Mouse (Mus musculus) lung, postnatal 14 days (tissue): ENCODE data around the gene Gm10053.
"Not testable (repeated sequence)": the region's sequence is repeated elsewhere in the genome, so short reads cannot be mapped to it uniquely, and the experiment has no call there.

Experiments used
- DNase-seq: peaks from one replicate; pipeline ENCODE4 v3.0.0; 2021

The Gm10053 gene

DNA sequence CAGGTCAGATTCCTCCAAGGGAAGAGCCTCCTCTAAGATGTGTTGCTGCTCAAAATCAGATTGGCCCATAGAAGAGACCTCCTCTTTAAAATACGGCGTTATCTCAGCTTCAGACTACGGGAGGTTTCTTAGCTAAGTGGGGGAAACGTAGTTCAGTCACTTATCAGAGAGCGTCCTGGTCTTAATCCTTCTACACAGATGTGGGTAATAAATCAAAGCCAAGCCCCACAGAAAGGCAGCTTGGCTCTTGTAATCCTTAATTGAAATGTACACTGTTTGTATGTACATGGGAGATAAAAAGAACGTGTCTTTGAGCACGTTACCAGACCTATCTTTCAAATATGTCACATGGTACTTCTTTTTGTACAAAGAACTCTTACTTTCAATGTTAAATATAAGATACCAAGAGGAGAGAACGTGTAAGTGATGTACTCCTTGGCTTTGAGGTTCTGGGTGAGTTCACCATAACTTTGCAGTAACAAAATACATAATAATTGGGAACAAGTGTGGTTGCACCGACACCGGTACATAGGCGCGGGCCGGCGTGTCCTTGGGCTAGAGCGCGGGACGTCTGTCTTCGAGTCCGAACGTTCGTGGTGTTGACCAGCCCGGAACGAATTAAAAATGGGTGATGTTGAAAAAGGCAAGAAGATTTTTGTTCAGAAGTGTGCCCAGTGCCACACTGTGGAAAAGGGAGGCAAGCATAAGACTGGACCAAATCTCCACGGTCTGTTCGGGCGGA lies at the start of gene Gm10053:
Gm10053 (plus strand) TSS at position 558 of the 742 bp plus-strand sequence.
- not testable (repeated sequence) for DNase-seq

DNA sequence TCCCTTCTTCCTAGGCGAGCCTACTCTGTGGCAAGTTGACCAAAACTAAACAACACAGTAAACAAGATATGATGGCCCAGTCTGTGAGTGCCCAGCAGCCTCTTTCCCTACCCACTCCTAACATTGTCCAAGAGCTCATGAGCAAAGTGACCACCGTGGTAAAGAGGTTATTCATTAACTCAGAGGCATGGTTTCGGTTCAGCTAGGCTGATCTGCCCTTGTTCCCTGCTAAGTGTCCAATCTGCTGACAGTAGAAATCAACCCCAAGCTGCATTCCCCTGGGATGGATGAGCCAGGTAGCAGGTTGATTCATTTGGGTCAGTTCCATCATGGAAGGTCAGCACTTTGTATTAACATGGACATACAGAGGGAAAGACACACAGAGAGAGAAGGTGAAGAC lies 33.4 kb upstream of the Gm10053 start:
- no peak for DNase-seq

DNA sequence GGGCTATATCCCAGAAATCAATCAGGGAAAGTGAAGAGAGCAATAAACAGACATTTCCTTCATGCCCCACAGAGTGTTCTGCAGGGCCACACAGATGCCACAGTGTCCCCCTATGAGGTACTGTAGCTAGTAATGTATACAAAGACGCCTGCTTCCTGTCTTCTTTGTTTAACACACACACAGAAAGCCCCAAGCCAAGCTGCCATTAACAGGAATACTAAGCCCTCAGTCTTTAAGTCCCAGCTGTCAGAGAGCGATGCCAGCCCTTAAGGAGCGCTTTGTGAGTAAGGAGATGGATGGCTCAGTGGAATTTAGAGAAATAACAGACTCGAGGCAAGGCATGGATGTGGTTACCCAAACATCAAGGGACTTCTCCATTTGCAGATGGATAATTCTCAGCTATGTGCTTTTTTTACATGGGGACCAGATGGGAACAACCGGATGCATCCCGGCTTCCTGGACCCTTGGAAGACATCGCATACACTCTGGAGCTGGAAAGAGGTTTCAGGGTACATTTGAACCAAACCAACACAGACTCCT lies 30.4 kb upstream of the Gm10053 start:
- DNase-seq = no peak

DNA sequence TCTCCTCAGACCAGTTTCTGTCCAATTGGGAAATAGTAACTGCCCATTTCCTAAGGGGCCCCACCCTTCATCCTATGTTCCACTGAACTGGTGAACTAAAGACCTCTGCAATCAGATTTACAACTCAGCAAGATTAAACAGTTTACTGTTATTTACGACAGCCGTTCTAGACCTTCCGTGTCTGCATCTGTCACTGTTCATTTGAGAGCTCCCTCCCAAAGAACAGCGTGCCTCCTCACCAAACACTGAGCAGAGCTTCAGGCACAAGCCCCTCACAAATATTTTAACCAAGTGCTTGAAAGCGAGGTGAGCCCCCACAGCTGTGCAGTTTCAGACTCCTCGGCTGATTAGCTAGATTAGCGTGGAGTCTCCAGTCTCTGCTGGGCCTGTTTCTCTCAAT lies 27.1 kb upstream of the Gm10053 start:
- no peak for DNase-seq

DNA sequence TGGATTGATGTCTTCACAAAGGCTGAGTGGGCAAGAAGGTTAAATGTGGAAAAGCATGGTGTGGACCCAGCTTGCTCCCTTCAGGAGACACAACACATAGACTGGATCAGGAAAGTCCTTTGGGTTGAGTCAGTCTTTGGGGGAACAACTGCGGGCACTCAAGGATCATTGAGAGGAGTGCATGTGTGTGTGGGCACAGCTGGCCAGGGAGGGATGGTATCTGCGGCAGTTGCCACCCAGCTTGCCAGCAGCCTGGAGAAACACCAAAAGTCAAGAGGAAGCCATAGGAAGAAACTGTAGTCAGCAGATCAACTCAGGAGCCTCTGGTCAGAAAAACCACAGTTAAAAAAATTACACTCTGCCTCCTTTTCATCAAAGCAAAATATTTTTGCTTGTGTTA lies 26.6 kb upstream of the Gm10053 start:
- no peak for DNase-seq

DNA sequence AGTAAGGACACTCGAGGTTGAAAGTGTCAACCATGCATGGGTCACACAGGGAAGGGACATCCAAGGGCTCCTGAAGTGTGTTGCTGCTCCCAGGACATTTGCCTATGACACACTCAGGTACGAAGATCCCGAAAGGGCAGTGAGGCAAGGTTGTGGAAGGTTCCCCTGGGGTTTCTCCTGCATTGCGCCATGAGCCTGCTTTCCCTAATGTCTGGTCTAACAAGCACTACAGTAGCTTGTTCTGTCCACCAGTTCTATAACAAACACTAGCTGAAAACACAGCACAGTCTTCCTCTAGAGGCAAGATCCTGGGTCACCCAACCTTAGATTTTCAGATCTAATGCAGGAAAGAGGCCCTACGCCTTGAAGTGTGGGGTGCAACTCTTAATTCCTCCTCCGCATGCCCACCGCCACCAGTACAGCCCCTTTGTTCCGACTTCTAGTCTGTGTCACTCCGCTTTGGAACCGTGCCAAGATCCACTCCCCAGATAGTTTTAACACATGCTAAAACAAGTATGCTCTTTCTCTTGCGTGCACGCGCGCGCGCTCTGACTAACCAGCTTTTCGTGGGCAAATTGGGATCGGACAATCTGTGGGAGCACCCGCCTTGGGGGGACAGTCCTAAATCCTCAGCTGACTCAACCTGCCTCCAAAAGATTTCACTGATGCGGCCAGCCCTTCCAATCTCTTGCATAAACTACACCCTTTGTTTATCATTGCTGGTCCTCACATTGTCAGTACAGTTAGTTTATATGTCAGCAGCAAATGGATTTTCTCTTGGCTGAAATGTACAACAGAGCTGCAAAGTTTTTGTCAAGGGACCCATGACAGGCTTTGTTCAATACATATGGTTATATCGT lies 23.8 kb upstream of the Gm10053 start:
- peak; percentile 54 for DNase-seq

DNA sequence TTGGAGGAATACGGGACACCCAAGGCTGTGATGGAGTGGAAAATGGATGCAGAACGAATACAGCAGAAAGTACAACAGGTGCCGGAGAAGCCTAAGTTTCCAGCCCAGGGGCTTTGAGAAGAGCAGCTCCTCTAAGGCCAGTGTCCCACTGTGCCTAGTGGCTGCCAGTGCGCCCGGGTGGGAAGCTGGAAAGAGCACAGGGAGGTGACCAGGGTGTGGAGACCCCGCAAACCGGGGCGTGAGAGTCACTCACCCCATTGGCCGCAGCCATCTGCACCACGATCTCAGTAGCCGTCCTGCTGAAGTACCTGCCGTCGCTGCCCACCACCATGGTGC lies 14.2 kb upstream of the Gm10053 start:
- DNase-seq = no peak

DNA sequence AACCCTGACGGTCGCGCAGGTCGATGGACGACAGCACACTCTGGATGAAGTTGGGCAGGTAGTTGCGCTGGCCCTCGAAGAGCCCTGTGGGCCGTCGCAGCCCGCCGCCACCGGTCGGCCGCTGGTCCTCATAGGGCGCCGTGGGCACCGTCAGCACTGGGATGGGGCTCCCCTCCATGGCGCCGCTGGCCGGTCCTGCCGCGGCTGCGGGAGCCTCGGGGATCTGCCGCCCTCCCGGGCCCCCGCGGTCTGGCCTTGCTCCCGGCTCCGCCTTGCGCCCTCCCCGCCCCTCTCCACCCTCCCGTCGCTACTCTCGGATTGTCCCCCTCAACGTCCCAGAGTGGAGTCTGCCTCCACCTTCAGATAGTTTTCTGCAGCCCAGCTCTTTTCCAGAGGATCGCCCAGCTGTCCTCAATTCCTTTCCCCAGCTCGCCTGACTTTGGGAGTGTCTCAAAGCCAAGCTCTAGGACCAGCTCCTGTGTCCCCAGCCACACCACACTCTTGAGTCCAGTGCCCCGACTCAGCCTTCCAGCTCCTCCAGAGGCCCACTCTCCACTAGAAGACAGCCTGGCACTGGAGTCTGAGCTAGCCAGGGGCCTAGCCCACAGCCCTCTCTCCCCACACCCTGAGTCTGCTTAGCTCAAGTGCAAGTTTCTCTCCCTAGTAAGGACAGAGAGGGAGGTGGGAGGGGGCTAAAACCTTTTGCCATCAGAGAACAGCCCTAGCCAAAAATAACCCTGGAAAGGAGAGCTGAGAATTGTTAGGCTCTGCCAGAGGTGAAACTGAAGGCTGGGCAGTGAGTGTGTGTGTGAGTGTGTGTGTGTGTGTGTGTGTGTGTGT lies 13.7 kb upstream of the Gm10053 start, which contains the start of gene Pgm5:
Pgm5 (minus strand) TSS at position 244 of the 840 bp plus-strand sequence.
- peak; percentile 29 for DNase-seq

DNA sequence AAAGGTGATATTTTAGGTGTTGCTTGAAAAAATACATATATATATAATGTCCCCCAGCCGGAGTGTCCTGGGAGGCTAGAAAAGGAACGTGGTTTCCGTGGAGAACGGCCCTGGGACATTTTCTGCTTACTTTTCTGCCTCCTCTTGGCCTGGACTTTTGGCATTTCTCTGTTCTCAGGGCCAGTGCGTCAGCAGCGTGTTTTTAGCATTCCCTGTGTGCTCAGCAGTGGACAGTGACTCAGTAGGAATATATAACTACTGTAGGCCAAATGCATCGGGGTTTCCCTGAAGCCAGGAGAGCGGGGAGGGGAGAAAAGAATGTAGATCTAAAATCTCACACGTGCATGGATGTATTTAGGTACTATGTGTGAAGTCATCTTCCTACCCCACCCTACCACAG lies 10.1 kb upstream of the Gm10053 start:
- no peak for DNase-seq

DNA sequence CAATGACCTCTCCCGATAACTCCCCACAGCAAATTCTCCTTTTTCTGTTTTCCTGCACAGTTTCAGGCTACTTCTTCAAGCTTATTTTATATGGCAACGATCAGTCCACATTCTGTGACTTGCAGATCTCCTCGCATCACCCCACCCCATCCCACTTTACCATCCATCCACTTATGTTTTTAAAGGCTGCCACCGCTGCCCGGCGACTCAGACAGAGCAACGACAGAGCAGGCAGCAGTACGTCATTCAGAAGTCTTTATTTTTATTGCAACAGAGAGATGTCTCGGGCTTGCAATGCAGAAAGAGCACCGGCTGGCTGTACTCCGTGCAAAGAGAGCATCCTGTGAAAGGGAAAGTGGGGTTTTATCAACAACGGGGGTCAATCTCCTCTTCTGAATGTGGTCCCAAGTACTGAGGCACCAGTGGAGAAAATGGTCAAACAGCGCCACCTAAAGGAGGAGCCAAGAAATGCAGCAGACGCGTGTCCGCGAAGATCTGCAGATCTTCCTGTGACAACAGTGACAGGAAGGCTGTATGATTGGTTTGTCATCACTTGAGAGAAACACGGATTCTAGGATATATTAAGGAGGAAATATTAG lies 4.3 kb upstream of the Gm10053 start:
- DNase-seq = peak; percentile 81

DNA sequence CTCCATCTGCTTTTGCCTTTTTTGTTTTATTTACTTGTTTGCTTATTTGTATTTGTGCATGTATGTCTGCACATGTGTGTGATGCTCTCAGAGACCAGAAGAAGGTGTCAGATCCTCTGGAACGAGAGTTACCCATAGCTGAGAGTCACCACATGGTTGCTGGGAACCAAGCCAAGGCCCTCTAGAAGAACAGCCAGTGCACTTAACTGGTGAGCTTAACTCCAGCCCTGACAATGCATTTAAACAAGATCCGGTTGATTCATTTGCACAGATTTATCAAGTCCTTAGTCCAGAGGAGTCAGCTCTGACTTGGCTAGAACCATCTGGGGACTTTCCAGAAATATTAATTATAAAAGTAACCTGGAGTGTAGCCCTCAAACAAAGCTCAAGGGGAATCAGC lies 1.6 kb upstream of the Gm10053 start:
- peak; percentile 25 for DNase-seq

DNA sequence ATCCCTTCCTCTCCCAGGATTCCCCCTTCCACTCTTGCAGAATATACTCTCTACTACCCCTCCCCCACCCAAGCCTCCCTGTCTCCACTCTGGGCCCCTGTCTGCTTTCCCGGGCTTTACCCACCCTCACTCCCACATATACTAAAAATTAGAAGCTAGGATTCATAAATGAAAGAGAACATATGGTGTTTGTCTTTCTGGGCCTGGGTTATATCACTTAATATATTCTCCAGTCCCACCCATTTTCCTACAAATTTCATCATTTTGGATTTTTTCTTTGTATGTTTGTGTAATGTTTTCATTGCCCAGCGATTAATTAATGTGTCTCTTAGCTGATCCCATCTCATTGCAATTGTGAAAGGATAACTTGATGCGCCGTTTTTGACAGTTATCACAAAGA lies 5.8 kb downstream of the Gm10053 start:
- no peak for DNase-seq

DNA sequence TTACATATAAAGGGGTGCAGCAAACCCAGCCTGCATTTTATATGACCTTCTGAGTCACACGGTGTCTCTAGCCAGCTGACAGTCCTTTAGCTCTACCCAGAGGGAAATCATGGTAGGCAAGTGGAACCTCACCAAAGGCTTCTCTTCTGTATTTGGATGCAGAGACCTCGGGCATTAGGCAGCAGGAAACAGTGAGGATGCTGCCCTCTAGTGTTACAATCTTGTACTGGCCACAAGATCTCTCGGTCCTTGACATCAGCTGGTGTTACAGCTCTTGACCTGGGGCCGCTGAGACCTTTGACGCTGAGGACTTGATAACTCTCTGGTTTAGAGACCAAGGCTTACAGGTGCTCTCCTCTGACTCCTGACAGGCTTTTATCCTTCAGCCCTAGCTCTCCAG lies 10.0 kb downstream of the Gm10053 start:
- peak; percentile 64 for DNase-seq

DNA sequence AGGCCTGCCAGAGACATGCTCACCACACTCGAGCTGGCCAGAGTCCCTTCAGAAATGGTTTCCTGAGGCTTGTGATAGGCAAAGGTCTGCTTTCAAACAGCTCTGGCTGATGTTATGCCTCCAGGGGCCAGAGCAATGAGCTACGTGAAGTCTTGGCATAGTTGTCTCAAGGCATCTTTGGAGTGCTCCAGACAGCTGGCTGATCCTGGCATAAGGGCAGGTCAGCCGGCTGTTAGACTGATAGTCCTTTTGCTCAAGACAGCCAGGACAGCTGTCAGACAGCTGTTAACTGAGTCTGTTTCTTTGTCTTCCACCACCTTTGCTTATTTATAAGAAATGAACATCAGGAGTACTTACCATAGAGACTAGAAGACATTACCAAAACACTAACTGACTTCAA lies 11.4 kb downstream of the Gm10053 start:
- DNase-seq = no peak

DNA sequence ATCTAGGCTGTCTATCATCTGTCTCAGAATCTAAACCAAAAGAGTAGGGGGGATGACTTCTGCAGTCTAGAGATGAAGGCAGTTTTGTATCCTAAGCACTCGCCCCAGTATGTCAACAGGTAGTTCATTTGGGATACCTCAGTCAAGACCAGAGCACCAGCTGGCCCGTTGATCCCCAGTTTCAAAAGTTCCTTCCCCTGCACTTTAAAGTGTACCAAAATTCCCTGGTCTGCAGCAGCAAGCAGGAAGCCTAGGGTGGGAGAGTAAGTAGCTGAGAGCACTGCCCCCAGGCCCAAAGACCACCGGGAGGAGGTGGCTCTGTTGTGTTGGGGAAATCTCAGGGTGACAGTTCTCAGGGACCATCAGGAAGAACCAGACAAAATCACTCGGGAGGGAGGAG lies 21.1 kb downstream of the Gm10053 start:
- DNase-seq = no peak

DNA sequence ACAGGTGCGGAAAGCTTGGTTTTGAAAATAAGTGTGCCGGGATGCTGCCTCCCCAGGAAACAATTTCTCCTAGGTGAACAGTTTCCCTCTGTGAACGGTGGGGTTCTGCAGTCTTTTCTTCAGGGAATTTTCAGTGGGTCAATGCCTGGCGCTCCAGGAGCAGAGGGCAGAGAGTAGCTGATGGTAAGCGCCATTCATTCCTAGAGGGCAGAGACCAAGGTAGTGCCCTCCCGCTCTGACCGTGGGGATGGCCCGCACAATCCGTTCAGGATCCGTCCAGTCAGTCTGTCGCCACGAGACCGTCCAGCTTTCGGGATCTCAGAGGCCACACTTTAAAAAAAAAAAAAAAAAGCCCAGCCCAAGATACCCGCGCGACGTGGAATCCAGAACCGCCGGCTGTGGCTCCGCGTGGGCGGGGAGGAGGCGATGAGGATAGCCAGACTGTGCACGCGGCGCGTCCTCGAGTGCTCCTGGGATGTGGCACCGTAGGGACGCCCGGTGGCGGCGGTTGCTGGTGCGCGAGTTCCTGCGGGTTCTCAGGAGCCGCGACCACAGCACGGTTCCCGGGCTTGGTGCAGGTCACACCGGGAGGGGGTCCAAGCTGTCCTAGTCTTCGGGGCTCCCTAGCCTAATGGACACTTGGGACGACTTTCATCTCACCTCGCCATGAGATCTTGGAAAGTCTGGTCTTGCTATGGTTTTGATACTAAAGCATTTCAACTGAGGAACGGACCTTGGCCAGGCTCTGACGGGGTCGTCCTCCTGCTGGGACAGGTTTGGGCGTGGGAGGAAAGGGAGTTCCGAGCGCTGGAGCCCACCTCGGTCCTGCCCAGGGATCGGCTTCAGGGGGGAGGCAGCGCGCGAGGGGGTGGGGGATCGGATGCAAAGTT lies 21.8 kb downstream of the Gm10053 start:
- no peak for DNase-seq

DNA sequence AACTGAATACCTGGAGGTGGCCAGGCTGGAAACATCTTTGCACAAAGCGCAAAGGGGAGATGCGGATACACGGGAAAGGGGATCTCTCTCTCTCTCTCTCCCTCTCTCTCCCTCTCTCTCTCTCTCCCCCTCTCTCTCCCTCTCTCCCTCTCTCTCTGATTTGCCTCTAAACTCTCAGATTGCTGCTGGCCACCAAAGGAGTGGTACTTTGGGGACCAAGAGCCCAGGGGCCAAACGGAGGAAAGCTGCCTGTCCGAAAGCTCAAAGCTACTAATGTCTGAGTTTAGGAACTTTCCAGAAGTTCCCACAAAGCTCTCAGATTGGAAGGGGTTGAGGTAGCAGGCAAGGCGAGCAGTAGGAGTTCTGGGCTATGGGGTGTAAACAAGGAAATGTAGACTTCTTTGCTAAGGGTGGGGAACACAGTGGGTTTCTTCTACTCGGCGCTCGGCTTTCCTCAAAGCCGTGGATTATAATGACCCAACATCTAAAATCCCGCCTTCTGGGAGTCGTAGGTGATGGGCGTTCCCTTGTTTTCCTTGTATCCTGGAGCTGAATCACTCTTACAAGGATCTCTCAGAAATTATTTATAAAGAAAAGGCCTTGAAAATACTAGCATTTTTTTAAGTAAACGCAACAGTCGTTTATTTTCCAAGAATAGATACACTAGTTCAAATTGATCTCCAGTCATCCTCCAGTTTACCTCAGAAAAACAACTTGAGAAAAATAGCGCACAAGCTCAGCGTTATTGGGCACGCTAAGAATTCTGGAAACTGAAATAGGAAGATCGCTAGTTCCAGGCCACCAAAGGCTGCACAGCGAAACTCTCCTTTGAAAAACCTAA lies 22.6 kb downstream of the Gm10053 start:
- no peak for DNase-seq

DNA sequence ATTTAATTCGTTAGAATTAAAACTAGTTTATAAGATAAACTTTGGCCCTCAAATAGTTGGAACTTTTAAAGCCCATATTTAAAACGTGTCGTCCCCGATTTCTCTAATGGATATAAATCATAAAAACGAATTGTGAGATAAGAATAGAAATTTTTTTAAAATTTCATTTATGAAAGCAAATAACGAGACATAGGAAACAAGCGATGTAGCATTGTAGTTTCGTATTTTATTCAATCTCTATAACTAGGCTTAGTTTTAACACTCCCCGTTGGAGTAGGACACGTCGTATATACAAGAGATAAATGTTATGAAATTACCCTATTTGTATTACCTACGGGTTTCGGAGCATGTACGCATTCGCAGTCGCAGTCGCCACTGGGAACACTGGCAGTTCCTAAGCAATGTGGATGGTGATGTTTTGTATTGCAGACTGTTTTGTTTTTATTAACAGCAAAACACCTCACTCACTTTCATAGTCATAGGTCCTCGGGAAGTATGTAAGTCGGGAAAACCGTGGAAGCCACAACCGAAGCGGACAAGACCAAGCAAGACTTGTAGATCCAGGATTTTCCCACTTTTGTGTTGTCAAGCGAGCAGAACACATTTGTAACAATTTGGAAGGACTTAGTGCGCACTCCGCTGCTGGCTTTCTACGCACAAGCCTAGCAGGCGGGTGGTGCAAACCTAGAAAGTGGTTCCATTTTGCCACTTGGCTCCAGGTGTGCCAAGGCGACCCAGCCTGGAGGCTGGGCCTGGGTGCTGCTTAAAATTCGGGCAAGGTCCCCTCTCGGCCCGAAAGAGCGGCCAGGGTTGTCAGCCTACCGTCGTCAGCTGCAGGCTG lies 23.5 kb downstream of the Gm10053 start:
- no peak for DNase-seq
